Mouse (Mus musculus): ENCODE data around the gene Akr7a5.
A peak's percentile ranks its signal among the peaks of the same experiment; 100 is the strongest.

The Akr7a5 gene

DNA sequence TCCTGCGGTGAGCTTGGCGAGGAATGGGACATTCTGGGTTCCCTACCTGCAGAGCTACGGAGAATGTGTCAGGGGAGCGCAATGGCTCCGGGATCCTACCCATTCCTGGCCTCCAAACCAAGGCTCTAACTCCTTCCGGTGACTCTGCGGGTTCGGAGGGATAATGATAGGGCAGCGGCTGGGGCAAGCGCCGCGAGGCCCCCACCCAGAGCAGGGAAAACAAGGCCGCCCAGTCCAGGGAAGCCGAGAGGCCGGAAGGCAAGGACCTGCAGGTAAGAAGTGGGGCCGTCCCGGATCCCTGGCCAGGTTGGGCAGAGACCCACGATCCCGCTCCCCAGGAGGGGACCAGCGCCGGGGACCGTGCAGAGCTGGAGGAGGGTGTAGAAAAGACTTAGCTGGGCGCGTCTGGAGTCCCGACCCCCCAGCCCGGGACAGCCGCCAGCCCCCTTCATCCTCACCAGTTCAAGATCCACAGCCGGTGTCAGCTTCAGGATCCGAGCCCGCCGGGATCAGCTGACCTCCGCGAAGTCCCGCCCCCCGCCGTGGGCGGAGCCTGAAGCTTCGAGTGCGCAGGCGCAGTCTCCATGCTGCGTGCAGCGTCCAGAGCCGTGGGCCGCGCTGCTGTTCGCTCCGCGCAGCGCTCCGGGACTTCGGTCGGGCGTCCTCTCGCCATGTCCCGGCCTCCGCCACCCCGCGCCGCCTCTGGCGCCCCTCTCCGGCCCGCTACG lies at the start of gene Akr7a5, which contains the start of gene Pqlc2:
Gene Akr7a5, plus strand, starts transcription at position 574 of the 728 bp plus-strand sequence.
Gene Pqlc2, minus strand, starts transcription at position 538 of the 728 bp plus-strand sequence.
- DNase-seq: peak; percentile 97 to 99

DNA sequence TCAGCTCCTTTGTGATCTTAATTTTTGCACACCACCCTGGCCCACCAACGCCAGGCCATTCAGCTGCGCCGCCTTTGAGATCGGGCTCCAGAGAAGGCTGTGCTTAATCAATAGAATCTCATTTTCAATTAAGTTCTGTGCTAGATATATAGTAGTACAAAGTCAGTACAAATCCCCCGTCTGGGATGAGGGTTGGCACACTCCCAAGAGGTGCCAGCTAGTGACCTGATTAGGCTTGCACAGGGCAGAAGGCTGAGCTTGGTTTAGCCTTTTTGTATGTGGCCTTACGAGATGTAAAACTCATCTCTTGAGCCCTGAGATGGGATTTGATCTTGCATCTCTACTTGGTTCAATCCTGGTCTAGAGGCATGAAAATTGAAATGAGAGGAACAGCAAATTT lies 47.6 kb upstream of the Akr7a5 start:
- no peak for DNase-seq

DNA sequence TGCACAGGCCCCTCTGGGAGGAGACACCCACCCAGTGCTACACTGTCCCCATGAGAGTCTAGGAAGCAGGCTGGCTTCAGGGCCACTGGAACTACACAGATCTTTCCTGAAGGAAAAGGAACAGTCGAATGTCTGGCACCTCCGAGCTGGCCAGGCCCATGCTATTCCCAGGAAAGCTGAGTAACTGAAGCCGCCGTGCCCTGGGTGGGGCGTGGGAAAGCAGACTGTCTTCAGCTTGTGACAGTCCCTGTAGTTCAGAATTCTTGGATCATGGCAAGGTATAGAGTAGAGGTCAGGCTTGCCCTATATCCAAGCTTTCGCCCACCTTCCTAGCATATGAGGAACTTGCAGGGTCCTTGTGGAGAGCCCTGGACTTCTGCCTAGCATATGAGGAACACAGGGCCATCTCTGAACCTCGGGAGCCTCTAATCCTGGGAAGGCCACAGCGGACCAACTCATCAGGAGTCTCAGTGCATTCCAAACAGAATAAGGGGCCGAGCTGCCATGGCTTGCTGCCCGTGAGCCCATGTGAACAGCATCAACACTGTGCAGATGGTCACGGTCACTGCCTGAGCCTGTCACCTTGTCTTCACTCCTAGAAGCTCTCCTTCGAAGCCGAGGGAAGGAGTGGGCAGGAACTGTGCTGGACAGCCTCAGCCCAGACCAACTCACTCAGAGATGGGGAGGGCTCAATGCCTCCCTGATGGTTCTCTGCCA lies 44.6 kb upstream of the Akr7a5 start:
- no peak for DNase-seq

DNA sequence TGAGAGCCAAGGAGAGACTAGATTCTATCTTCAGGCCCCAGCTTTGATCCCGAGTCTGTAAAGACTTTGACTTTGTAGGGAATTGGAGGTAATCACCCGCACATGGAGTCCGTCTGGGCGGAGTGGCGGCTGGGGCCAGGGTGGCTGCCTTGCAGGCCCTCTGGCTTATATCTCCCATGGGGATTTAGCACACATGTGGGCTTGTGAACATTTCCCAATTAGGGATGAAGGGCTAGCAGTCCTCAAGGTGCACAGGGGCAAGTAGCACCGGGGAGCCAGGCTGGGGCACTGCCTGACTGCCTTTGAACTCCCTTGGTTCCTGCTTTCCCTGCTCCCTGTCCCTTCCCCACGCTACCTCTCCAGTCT lies 44.1 kb upstream of the Akr7a5 start:
- DNase-seq: no peak

DNA sequence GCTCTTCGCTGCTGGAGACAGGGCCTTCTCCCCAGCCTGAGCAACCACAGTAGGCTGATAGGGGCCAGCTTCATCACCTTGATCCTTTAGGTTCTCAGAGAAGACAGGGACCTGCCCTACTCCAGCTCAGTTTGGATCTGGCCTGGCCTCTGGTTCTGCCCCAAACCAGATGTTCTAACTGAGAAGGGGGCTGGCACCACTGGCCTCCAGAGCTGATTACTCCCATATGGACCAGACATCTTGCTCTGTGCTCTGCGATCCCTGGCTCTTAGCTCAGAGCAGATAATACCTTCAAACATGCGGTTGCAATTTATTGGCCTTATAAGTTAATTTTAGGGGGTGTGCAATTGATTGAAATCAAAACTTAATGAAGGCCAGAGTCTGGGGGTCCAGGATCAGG lies 43.2 kb upstream of the Akr7a5 start:
- no peak for DNase-seq

DNA sequence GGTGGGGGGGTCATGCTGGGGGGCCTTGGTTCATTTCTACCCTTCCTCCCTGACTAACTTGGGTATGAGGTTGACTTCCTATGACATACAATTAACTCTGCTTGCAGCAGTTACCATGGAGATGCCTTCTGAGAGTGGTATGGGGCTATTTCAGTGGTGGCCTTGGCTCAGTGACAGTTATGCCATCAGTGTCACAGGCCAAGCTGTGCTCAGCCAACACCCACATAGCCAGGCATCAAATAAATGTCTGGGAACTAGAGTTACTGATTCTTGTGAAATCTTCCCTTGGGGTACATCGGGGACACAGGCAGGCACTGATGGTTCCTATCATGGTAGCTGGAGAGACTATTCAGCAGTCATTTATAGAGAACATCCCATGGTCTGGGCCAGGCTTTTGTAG lies 42.3 kb upstream of the Akr7a5 start:
- no peak for DNase-seq

DNA sequence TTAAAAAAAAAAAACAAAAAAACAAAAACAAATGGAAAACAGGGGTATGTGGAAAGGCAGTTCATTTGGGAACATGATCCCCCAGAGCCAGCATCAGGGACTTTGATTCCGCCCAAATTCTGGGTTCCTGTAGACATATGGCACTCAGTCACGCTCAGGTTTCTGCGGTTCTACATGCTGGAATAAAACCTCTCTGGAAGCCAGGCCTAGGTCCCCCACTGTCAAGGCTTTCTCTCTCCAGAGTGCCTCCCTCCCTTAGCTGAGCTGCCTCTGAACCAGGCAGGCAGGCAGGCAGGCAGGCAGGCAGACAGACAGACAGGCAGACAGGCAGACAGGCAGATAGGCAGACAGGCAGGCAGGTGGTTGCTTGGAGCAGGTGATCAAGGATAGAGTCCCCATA lies 40.4 kb upstream of the Akr7a5 start:
- DNase-seq: no peak

DNA sequence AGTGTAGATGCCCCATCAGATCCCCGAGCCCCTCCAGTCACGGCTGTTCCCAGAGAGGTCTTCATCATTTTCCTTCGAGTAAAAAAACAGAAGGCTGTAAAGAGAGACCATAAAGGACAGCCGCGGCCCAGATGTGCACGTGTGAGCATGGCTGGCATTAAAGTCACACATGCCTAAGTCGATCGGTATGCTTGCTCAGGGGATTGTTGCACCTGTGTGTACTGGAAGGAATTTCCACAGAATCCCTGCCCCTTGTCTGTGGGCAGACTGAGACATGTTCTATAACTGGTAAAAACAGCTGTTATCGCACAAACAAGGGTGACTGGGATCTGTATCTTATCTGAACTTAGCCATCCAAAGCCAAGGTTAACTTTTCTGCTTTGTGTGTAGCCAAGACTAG lies 39.0 kb upstream of the Akr7a5 start:
- no peak for DNase-seq

DNA sequence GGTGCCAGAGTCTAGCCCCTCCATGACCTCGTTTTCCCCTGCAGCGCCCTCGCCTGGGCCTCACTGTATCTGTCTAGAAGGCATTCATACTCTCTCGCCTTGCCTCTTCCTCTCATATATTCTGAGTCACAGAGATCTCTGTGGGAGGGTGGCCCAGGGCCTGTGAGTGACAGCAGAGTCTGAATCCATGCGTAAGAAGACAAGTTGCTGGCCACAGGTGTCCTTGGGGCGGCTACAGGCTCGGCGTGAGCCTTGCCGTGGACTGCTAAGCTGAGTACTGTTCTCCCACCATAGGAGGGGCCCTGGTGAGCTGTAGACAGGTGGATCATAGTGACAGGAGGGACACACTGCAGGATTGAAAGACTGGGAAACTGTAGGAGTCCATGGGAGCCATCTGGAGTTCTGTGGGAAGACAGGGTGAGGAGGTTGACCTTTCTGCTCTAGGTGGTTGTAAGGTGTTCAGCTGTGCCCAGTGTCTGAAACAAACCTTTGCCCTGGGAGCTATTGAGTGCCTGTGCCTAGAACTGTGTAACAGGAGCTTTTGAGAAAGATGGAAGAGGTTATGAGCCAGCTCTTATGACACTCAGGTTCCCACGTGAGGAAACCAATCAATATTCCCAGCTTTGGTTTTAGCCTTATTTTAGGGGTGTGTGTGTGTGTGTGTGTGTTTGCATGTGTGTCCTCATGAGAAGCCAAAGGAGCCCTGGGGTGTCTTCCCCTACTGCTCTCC lies 37.4 kb upstream of the Akr7a5 start:
- no peak for DNase-seq

DNA sequence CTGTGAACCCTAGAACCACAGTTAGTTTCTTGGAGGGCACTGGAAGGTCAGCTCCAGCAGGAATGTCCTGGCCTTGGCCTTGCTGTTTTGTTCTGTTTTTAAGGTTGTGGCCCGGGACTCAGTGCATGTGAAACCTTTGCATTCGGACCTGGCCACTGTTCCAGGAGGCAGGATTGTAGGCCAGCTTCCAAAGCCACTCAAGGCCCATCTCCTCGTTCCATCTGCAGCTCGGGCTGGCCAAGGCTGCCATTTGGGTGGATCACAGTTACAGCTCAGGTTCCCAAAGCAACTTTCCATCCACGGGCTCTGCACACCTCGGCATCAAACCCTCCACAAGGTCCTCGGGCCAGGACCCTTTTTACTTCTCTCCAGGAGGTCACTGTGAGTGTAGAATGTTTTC lies 36.0 kb upstream of the Akr7a5 start:
- DNase-seq: no peak

DNA sequence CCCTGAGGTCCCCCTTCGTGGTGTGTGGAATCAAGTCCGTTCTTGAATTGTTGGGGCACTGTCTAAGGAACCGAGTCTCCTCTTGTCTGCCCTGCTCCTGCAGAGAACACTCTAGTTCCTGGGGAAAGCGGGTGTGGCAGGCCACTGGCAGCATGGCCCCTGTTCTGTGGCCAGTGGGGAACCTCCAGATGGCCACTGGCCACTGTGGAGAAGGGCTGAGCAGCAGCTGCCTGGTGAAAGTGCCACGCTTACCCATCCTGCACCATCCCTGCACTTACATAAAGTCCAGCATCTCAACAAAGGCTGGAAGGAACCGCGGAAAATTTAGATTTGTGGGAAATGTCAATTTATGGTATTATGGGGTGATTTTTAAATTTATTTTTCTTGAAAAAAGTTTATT lies 34.1 kb upstream of the Akr7a5 start:
- DNase-seq: no peak

DNA sequence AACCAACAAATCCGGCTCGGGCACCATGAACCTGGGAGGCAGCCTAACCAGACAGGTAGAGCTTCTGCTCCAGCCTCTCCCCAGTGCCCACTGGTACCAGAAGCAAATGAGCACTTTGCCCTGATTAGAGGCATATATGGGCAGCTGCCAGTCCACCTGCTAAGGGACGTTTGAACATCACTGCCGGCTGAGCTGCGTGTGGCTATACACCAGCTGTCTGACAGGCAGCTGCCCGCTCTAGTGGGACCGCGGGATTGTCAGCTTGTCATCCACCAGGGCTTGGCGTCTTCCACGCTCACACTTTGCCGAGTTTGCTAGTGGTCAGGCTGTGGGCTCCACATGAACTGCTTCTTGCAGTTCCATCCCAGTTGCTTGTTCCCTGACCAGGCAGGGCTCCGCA lies 30.0 kb upstream of the Akr7a5 start:
- no peak for DNase-seq

DNA sequence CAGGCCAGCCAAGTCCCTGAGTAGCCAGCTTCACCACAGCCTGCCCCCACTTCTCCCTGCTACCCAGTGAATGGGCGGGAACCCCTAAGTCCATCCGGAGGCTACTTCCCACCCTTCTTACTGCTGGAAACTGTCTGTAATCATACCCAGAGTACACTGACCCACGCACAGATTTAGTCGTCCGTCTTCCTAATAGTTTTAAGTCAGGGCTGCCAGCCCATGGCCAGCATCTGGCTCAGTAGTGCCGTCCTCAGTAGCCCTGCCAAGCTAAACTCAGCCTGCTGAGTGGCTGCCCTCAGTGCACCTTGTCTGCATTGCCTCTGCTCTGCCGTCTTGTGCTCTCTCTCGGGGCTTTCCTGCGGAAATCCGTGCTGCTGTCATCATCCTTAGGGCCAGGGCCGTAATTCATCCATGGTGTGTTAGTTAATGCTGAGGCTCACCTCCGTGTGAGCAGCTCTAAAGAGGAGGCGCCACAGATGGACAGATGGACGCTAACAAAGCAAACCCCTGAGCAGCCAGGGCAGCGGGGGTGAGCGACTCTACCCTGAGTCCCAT lies 28.7 kb upstream of the Akr7a5 start:
- DNase-seq: no peak

DNA sequence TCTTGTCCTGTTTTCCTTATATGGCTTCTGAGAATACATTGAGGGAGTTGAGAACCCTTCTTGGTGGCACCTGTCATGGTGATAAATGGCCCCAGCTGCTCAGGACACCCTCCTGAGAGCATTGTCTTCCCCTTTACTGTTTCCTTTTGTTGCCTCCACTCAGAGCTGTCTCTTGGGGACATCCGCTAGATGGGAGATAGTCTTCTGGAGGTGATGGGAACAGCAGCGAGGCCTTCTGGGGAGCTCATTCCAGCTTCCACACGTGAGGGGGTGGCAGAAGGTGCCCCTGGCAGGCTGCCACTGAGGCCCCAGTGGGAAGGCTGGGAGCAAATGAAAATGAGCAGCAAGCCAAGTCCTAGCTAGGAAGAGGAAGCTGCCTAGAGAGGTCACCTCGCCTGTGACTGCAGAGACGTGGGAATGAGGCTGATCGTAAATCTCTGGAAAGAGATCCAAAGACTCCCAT lies 27.6 kb upstream of the Akr7a5 start:
- no peak for DNase-seq

DNA sequence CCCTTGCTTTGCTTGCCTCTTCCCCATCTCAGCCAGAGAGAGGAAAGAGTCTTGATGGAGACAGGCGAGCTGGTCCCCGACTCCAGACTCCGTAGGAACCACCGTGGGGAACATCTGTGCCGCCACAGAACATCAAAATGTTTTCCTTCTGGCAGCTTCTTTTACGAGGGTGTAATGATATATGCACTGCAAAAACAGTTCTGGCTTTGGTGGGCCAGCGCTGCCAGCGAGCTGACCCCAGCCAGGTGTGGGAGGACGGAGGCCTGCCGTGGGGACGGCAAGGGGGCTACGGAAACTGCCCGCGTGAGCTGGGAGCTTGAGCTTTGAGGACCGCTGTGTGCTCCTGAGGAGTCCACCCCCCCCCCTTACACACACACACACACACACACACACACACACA lies 25.7 kb upstream of the Akr7a5 start:
- no peak for DNase-seq

DNA sequence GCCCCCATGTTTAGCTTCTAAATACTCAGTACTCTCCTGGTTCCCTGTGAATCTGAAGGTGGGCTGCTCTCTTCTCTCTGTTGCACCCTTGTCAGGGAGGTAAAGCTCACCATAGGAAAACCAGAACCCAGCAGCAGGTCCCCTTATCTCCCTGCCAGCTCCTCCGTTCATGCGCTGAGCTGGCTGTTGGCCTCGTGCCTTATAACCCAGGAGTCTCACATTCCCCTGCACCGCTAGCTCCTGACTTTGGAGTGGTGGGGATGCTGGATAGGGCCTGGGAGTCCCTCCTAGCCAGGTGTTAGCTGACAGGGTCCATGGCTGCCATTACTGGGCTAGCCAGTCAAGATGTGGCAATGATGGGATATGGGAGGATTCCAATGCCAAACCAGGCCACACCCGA lies 24.3 kb upstream of the Akr7a5 start:
- no peak for DNase-seq

DNA sequence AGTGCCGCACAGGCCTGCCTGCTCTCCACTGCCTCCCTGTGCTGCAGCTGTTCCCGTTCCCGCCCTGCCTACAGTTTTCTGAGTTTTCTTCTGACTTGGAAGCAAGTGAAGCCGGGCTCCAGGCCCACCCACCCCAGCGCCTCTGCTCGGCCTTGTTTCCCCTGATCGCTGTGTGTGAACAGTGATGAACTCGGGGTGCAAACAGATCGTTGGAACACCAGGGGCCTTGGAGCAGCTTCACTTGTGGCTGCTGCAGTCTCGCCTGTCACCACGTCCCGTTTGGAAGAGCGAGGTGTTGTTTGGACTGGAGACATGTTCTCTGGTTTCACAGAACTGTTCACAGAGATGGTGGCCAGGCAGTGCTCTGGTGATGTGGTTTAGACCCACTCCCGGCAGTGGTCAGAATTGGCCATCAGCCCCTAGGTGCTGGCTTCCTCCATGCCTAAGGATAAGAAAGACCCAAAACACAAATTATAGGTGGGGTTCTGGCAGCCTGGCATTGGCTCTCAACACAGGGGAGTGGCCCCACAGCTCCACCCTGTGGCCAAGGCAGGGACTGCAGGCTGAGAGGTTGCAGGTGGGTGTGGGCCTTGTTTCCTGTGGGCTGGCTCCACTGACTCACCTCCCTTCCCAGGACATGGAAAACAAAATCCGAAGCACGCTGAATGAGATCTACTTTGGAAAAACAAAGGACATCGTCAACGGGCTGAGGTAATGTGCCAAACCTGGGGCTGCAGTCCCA lies 23.3 kb upstream of the Akr7a5 start:
- peak; percentile 80 to 87 for DNase-seq

DNA sequence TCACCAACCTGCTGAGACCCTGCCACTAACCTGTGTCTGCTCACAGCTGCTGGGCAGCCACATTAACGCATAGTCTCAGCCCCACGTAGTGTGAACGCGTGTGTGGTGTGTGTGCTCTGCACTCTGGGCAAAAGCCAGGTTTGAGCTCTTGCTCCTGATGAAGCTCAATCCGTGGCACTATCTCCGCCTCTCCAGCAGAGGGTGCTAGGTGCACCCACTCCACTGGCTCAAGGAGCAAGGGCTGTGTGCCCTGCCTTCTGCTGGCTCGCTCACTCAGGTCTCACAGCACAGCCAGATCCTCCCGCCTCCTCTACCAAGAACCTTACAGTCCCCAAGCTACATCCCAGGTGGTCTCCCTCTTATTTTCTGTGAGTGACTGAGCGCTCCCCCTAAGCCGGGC lies 21.5 kb upstream of the Akr7a5 start:
- peak; percentile 64 to 68 for DNase-seq

DNA sequence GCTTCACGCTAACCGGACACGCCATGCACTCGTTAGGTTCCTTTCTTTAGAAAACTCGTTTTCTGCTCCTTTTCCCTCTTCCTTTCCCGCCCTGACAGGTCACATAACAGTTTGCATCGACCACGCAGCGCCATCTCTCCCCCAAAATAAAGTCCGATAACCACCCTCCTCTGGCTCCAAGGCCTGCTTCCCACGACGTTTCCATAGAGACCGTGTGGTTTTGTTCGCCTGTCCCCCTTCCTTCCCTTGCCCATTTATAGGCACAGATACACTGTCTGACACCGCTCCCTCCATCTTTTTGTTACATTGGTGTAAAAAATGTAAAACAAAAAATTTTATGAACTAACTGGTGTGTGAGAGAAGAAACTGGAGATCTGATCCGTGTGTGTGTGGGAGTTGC lies 19.4 kb upstream of the Akr7a5 start:
- no peak for DNase-seq

DNA sequence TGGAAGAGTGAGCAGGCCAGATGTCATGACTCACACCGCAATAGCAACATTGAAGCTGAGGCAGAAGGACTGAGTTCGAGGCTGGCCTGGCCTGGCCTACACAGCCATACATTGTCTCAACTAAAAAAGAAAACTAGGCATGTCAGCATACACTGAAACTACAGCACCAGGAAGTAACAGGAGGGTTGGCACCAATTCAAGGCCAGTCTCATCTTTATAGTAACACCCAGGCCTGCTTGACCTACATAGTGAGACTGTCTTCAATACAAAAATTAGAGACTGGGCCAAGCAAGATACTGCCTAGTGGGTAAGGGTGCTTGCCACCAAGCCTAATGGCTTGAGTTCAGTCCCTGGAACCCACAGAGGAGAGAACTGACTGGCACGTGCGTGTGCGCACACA lies 18.5 kb upstream of the Akr7a5 start:
- DNase-seq: no peak

DNA sequence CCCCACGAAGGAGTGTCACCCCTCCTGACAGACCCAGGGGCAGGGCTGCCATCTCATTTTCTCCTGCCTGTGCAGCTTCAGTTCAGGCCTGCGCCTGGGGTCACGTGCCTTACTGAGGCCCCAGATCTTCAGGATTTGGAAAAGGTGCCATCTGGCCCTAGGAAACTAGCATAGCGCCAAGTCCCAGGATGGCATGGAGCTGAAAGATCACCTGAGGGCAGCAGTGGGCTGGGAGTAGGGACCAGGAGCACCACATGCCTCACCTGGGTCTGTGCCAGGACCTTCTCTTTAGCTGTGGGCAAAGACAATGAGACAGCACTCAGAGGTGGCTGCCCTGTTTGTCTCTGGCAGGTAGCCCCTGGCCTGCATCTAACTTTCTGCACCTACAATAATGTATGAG lies 13.0 kb upstream of the Akr7a5 start:
- DNase-seq: peak in 1 of 2 experiments; percentile 46

DNA sequence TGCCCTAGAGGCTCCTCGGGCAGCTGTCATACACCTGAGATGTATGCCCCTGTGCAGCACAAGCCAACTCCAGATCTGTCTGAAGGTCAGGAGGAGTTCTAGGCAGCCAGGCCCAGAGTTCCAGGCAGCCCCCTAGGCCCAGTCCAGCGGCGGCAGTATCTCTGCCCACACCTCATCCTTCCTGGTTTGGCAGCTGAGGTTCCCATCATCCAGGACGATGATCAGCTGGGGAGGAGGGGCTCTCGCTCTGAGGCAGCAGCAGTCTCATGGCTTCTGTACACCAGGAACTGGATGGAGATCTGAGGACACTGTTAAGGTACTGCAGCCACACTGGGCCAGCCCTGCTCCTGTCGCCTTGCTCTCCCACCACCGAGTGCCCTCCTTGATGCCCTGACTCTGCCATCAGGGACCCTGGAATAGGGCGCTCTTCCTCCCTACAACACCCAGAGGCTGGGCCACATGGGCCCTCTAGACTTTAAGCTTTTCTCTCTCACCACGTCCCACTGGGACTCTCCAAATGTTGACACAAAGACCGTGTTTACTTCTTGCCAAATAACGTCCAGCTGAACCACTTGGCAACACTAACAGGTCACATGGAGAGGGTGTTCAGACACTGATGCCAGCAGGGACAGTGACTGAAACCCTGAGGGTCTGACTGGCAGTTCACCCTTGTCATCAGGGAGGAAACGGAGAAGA lies 11.7 kb upstream of the Akr7a5 start:
- peak; percentile 39 to 65 for DNase-seq

All from lung, postnatal 4 days (tissue).